Mouse (Mus musculus) kidney, embryonic 14.5 days (tissue): Measurements from ENCODE around the gene Eci1. TPM values are rescaled to one million over a fixed set of nuclear protein-coding genes. Genes with fewer than 3 reads are reported as not detected.

Source experiments
- ATAC-seq: fragments of 200-750 bp; cut with Nextera tagmentation; 2 replicates; pipeline ENCODE4 v1.8.0; 2017; ENCODE audit warnings: moderate number of reproducible peaks, mild to moderate bottlenecking, moderate TSS enrichment, moderate library complexity; ENCODE audit not compliant: low FRiP score, low TSS enrichment
- H3K27ac ChIP-seq: fragments of 300-500 bp; sonication (generic); 2 replicates; pipeline ENCODE4 v1.5.1; 2014; ENCODE audit warnings: low read depth, mild to moderate bottlenecking, low read length, moderate library complexity, mixed read lengths
- H3K27me3 ChIP-seq: fragments of 300-500 bp; sonication (generic); 2 replicates; pipeline ENCODE4 v1.6.1; 2014; ENCODE audit warnings: mild to moderate bottlenecking, low read length; ENCODE audit not compliant: control insufficient read depth, insufficient read depth
- H3K36me3 ChIP-seq: fragments of 300-500 bp; sonication (generic); 2 replicates; pipeline ENCODE4 v1.6.1; 2014; ENCODE audit warnings: low read length, mixed read lengths; ENCODE audit not compliant: control insufficient read depth, insufficient read depth
- H3K4me1 ChIP-seq: fragments of 300-500 bp; sonication (generic); 2 replicates; pipeline ENCODE4 v1.6.1; 2014; ENCODE audit warnings: low read length, mixed read lengths; ENCODE audit not compliant: control insufficient read depth, insufficient read depth
- H3K4me2 ChIP-seq: fragments of 300-500 bp; sonication (generic); replicated peaks from 2 replicates; pipeline ENCODE4 v1.6.1; 2014; ENCODE audit warnings: low read depth, mild to moderate bottlenecking, low read length
- H3K4me3 ChIP-seq: fragments of 300-500 bp; sonication (generic); 2 replicates; pipeline ENCODE4 v1.5.1; 2014; ENCODE audit warnings: mild to moderate bottlenecking, low read length
- H3K9ac ChIP-seq: fragments of 300-500 bp; sonication (generic); 2 replicates; pipeline ENCODE4 v1.6.1; 2014; ENCODE audit warnings: low read depth, mild to moderate bottlenecking, low read length, moderate library complexity
- H3K9me3 ChIP-seq: fragments of 300-500 bp; sonication (generic); 2 replicates; pipeline ENCODE4 v1.6.1; 2016; ENCODE audit warnings: low read length; ENCODE audit not compliant: control insufficient read depth
- WGBS: fragments of 180-500 bp; shearing (Covaris S2); extraction: QIAGEN DNeasy Blood & Tissue Kit; methylation state at CpG from one replicate; pipeline ENCODE4 v1.1.7; 2014; 5-methylcytosine and 5-hydroxymethylcytosine counted together
- polyA plus RNA-seq: library from polyadenylated mRNA; unstranded; fragments of >200 nt; fragmentation: Nextera tagmentation; extraction: Ambion mirVana; gene quantifications from 2 replicates; pipeline ENCODE4 v1.2.1, GENCODE M21; 2014

Gene Eci1
- polyA plus RNA-seq, 1 experiment from 2014 or later: 114 TPM

GRCm38 (mm10) chr17:24425905-24426304, 536 bp upstream of the Eci1 start:
- Histone ChIP-seq H3K9me3 (no peaks in the 10 kb centered on the region), H3K4me1 (0 out of 2 replicates have a peak, but pooled peaks cover 3% of the 10 kb centered on the region), H3K27ac (no peak overlapping the region; the same call in 1 of the 2 replicates), H3K4me2 (no peak overlapping the region), H3K27me3 (no peaks in the 10 kb centered on the region), H3K4me3 (peak overlapping the region; percentile 77; the same call in 1 of the 2 replicates), H3K9ac (no peak overlapping the region), H3K36me3 (peaks cover 46% of the 10 kb centered on the region)
- WGBS: 87% methylated on average over 7 of the region's 7 CpGs
- no peak for ATAC-seq

GRCm38 (mm10) chr17:24427170-24427557, 723 bp downstream of the Eci1 start:
- Histone ChIP-seq H3K9ac (peak overlapping the region; percentile 87; the same call in 1 of the 2 replicates), H3K27ac (peak overlapping the region; percentile 95; the same call in 1 of the 2 replicates), H3K27me3 (no peaks in the 10 kb centered on the region), H3K4me1 (0 out of 2 replicates have a peak, but pooled peaks cover 3% of the 10 kb centered on the region), H3K9me3 (no peaks in the 10 kb centered on the region), H3K36me3 (peaks cover 34% of the 10 kb centered on the region), H3K4me2 (peak overlapping the region; percentile 53), H3K4me3 (peak overlapping the region; percentile 77)
- peak; percentile 18; the same call in 1 of the 2 replicates for ATAC-seq
- WGBS: 2% methylated on average over 8 of the region's 8 CpGs

GRCm38 (mm10) chr17:24429201-24429983, 3.0 kb downstream of the Eci1 start:
- H3K9me3 ChIP-seq: no peaks in the 10 kb centered on the region
- 0 out of 2 replicates have a peak, but pooled peaks cover 3% of the 10 kb centered on the region for H3K4me1 ChIP-seq
- H3K27me3 ChIP-seq: no peaks in the 10 kb centered on the region
- 80% methylated on average over 14 of the region's 14 CpGs for WGBS
- no peak overlapping the region for H3K4me2 ChIP-seq
- H3K9ac ChIP-seq: no peak overlapping the region
- H3K27ac ChIP-seq: no peak overlapping the region
- peaks cover 15% of the 10 kb centered on the region for H3K36me3 ChIP-seq
- H3K4me3 ChIP-seq: no peak overlapping the region
- ATAC-seq: no peak

- H3K9me3 ChIP-seq: no peaks in the 10 kb centered on the region
- no peak overlapping the region for H3K4me2 ChIP-seq
- H3K27ac ChIP-seq: no peak overlapping the region
- peak; percentile 61; the same call in 1 of the 2 replicates for ATAC-seq
- peaks cover 55% of the 10 kb centered on the region for H3K36me3 ChIP-seq
- 77% methylated on average over 5 of the region's 5 CpGs for WGBS
- no peaks in the 10 kb centered on the region for H3K27me3 ChIP-seq
- no peaks in the 10 kb centered on the region for H3K4me1 ChIP-seq
- H3K4me3 ChIP-seq: no peak overlapping the region
- H3K9ac ChIP-seq: no peak overlapping the region
Observed at GRCm38 (mm10) chr17:24437016-24437415, 10.6 kb downstream of the Eci1 start.

- Histone ChIP-seq H3K9me3 (no peaks in the 10 kb centered on the region), H3K36me3 (peaks cover 77% of the 10 kb centered on the region), H3K4me2 (no peak overlapping the region), H3K27me3 (no peaks in the 10 kb centered on the region), H3K27ac (no peak overlapping the region), H3K4me3 (no peak overlapping the region), H3K4me1 (no peaks in the 10 kb centered on the region), H3K9ac (no peak overlapping the region)
- ATAC-seq: no peak
- WGBS: 90% methylated on average over 8 of the region's 8 CpGs
Observed at GRCm38 (mm10) chr17:24440377-24440776, 13.9 kb downstream of the Eci1 start.

- Histone ChIP-seq H3K4me2 (no peak overlapping the region), H3K27me3 (no peaks in the 10 kb centered on the region), H3K9me3 (no peaks in the 10 kb centered on the region), H3K9ac (no peak overlapping the region), H3K36me3 (peaks cover 77% of the 10 kb centered on the region), H3K4me1 (no peaks in the 10 kb centered on the region), H3K4me3 (no peak overlapping the region), H3K27ac (no peak overlapping the region)
- WGBS: 48% methylated on average over 2 of the region's 2 CpGs
- ATAC-seq: no peak
Observed at GRCm38 (mm10) chr17:24441148-24441547, 14.7 kb downstream of the Eci1 start.

GRCm38 (mm10) chr17:24442107-24442506, 15.7 kb downstream of the Eci1 start:
- Histone ChIP-seq H3K27ac (no peak overlapping the region), H3K9ac (no peak overlapping the region), H3K9me3 (no peaks in the 10 kb centered on the region), H3K36me3 (peaks cover 79% of the 10 kb centered on the region), H3K4me1 (no peaks in the 10 kb centered on the region), H3K4me3 (no peak overlapping the region), H3K27me3 (no peaks in the 10 kb centered on the region), H3K4me2 (no peak overlapping the region)
- WGBS: 91% methylated on average over 14 of the region's 14 CpGs
- ATAC-seq: no peak

GRCm38 (mm10) chr17:24442632-24443155, 16.3 kb downstream of the Eci1 start, which contains the start of gene Dnase1l2:
TSS of gene Dnase1l2 (minus strand) at chr17:24443105.
- no peak within 1 kb of the TSS for H3K4me2 ChIP-seq
- no peak for ATAC-seq
- no peak within 1 kb of the TSS for H3K27ac ChIP-seq
- no peak within 1 kb of the TSS for H3K9ac ChIP-seq
- no peaks in the 10 kb centered on the region for H3K27me3 ChIP-seq
- H3K4me1 ChIP-seq: no peaks in the 10 kb centered on the region
- no peaks in the 10 kb centered on the region for H3K9me3 ChIP-seq
- H3K4me3 ChIP-seq: no peak within 1 kb of the TSS
- H3K36me3 ChIP-seq: peaks cover 79% of the 10 kb centered on the region
- 85% methylated on average over 7 of the region's 7 CpGs for WGBS

- H3K9ac ChIP-seq: no peak overlapping the region
- H3K9me3 ChIP-seq: no peaks in the 10 kb centered on the region
- H3K27me3 ChIP-seq: no peaks in the 10 kb centered on the region
- no peak overlapping the region for H3K27ac ChIP-seq
- WGBS: 82% methylated on average over 4 of the region's 4 CpGs
- no peaks in the 10 kb centered on the region for H3K4me1 ChIP-seq
- ATAC-seq: no peak
- H3K4me3 ChIP-seq: no peak overlapping the region
- peaks cover 82% of the 10 kb centered on the region for H3K36me3 ChIP-seq
- no peak overlapping the region for H3K4me2 ChIP-seq
Observed at GRCm38 (mm10) chr17:24443409-24443808, 17.0 kb downstream of the Eci1 start.
